ENCODE assay signal across 8 mouse cellular contexts in the genomic region with DNA sequence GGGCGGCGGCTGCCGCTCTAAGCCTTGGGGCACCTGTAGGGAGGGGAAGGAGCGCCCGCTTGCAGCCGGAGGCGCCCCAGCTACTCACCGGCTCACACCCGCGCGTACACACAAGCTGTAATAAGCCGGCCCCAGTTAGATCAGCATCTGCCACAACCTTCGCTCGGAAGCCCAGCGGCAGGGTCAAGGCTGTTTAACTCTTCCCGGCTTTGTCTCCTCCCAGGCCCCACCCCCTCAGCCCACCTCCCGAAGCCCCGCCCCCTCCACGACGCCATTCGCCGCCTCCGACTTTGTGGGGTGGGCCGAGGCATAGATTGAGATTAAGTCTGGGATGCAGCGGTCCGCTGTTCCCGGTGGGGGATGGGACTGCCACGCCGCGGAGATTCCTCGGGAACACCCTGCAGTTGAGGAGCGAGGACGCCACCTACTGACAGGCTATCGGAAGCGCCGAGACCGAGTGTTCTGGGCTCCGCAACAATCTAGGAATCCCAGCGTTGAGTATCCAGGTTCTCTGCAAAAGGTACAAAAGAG. TPM values are rescaled to one million over a fixed set of nuclear protein-coding genes. Genes with fewer than 3 reads are reported as not detected.
A peak's percentile ranks its signal among the peaks of the same experiment; 100 is the strongest.
DNase-seq lines count a peak whose midpoint lies in the region; ATAC-seq lines count a peak whose summit lies in the region.

No protein-coding gene starts in this region.

- intact Hi-C loops in gastrocnemius, postnatal 14 days (cut with DNase I; ENCODE audit: low total_unique reads): no loop called here
- intact Hi-C loops in left cerebral cortex, postnatal 14 days (cut with DNase I): loop anchor here (5.0 kb wide), 1 partner anchor 132 kb away; no protein-coding TSS in a partner anchor

- no peaks in the 10 kb centered on the region for H3K27me3 ChIP-seq in intestine, embryonic 14.5 days (replicated peaks; ENCODE audit: control insufficient read depth, insufficient read depth, low read length)

- DNase-seq in adipocyte (ENCODE audit: low spot score): peak; percentile 98
- DNase-seq in embryo, embryonic 10 days (ENCODE audit: low spot score): peak; percentile 98
- peak; percentile 99 for DNase-seq in gastrocnemius, postnatal 14 days
- peak; percentile 98 for DNase-seq in intestine, embryonic 14.5 days (ENCODE audit: low spot score)
- peak; percentile 98 for DNase-seq in left cerebral cortex, postnatal 14 days (ENCODE audit: low spot score in 2 of 2)
- peak; percentile 99 for DNase-seq in mesoderm, embryonic 11.5 days (ENCODE audit: low read depth, low spot score)
- DNase-seq in right cerebral cortex, postnatal 36 days (ENCODE audit: low spot score in 2 of 2): peak; percentile 95 to 96
- peak; percentile 99 for DNase-seq in yolk sac, embryonic 10.5 days (ENCODE audit: low spot score)

- peak overlapping the region; percentile 72 for H3K9ac ChIP-seq in intestine, embryonic 14.5 days (ENCODE audit: low read length)

- H3K4me2 ChIP-seq in intestine, embryonic 14.5 days (ENCODE audit: low read length): peak overlapping the region; percentile 76

- ATAC-seq in intestine, embryonic 14.5 days (replicated peaks; ENCODE audit: low FRiP score, low TSS enrichment, low read depth): peak; percentile 90

- H3K4me1 ChIP-seq in intestine, embryonic 14.5 days (replicated peaks; ENCODE audit: control insufficient read depth, insufficient read depth, low read length): peaks cover 8% of the 10 kb centered on the region; the same call in 1 of the 2 replicates

- peak overlapping the region; percentile 78 for H3K4me3 ChIP-seq in intestine, embryonic 14.5 days (ENCODE audit: low read depth, low read length)

- WGBS in intestine, embryonic 14.5 days: under 1% methylated on average over 39 of the region's 39 CpGs

- no peaks in the 10 kb centered on the region for H3K9me3 ChIP-seq in intestine, embryonic 14.5 days (ENCODE audit: control insufficient read depth, low read length)

- H3K27ac ChIP-seq in intestine, embryonic 14.5 days (ENCODE audit: low read depth): peak overlapping the region; percentile 98

- peaks cover 7% of the 10 kb centered on the region for H3K36me3 ChIP-seq in intestine, embryonic 14.5 days (ENCODE audit: control insufficient read depth, insufficient read depth, low read length)

RNA-seq across cellular contexts. Expression of a gene that starts 7.3 kb away (rescaled TPM):
- total RNA-seq in gastrocnemius, postnatal 14 days (2021): 10 to 100 TPM; 39.9 to 51.1 TPM
- 196 and 199 TPM in 2 replicates for polyA plus RNA-seq in intestine, embryonic 14.5 days (2014; fragmentation: Nextera tagmentation; extraction: Ambion mirVana)
- 10 to 100 TPM; 52.8 to 67.6 TPM for total RNA-seq in left cerebral cortex, postnatal 14 days (2021)

RNA-seq across cellular contexts. Expression of a gene that starts 7.5 kb away (rescaled TPM):
- 1 to 10 TPM; 8.5 to 8.9 TPM for total RNA-seq in gastrocnemius, postnatal 14 days (2021)
- 13.6 and 15.5 TPM in 2 replicates for polyA plus RNA-seq in intestine, embryonic 14.5 days (2014; fragmentation: Nextera tagmentation; extraction: Ambion mirVana)
- total RNA-seq in left cerebral cortex, postnatal 14 days (2021): 10 to 100 TPM; 40.6 to 43.2 TPM

RNA-seq across cellular contexts. Expression of a gene that starts 56.0 kb away (rescaled TPM):
- total RNA-seq in gastrocnemius, postnatal 14 days (2021): not detected
- polyA plus RNA-seq in intestine, embryonic 14.5 days (2014; fragmentation: Nextera tagmentation; extraction: Ambion mirVana): 0.22 TPM in 1 of 2 replicates, not detected in the other
- total RNA-seq in left cerebral cortex, postnatal 14 days (2021): 10 to 100 TPM; 10.5 to 15.8 TPM

RNA-seq across cellular contexts. Expression of a gene that starts 59.6 kb away (rescaled TPM):
- total RNA-seq in gastrocnemius, postnatal 14 days (2021): not detected
- not detected in 2 replicates for polyA plus RNA-seq in intestine, embryonic 14.5 days (2014; fragmentation: Nextera tagmentation; extraction: Ambion mirVana)
- total RNA-seq in left cerebral cortex, postnatal 14 days (2021): not detected

Comparison
In these comparisons a context has a peak if more than half of its experiments do, and no peak if none do; other contexts are left out.
1. Peak in every context shown above with its lines: DNase-seq, ATAC-seq, H3K4me3 ChIP-seq and H3K27ac ChIP-seq.
2. RNA of a gene that starts 7.5 kb away (total RNA-seq): 40.6 to 43.2 TPM in left cerebral cortex, postnatal 14 days; 8.5 to 8.9 TPM in gastrocnemius, postnatal 14 days; every median in the first group is over 4 times any median in the second.
3. RNA of a gene that starts 56.0 kb away (total RNA-seq): 10.5 to 15.8 TPM in left cerebral cortex, postnatal 14 days; not detected in gastrocnemius, postnatal 14 days; every median in the first group is over 10 times any median in the second.